Mouse (Mus musculus) lung, embryonic 16.5 days (tissue): ENCODE results near the gene Igf1r. TPM values are rescaled to one million over a fixed set of nuclear protein-coding genes. Genes with fewer than 3 reads are reported as not detected.

ENCODE experiments used
- ATAC-seq: fragments of 200-750 bp; cut with Nextera tagmentation; 2 replicates; pipeline ENCODE4 v1.8.0; 2017; ENCODE audit warnings: low read depth, mild to moderate bottlenecking, moderate library complexity
- H3K27ac ChIP-seq: fragments of 300-500 bp; sonication (generic); 2 replicates; pipeline ENCODE4 v1.5.1; 2014; ENCODE audit warnings: mild to moderate bottlenecking, control low read depth, low read length
- H3K27me3 ChIP-seq: fragments of 300-500 bp; sonication (generic); 2 replicates; pipeline ENCODE4 v1.6.1; 2014; ENCODE audit warnings: low read depth, low read length, mixed read lengths; ENCODE audit not compliant: control insufficient read depth, insufficient read depth
- H3K36me3 ChIP-seq: fragments of 300-500 bp; sonication (generic); 2 replicates; pipeline ENCODE4 v1.6.1; 2014; ENCODE audit warnings: low read length; ENCODE audit not compliant: control insufficient read depth, insufficient read depth
- H3K4me1 ChIP-seq: fragments of 300-500 bp; sonication (generic); replicated peaks from 2 replicates; pipeline ENCODE4 v1.6.1; 2014; ENCODE audit warnings: low read length, mixed read lengths; ENCODE audit not compliant: control insufficient read depth, insufficient read depth
- H3K4me2 ChIP-seq: fragments of 300-500 bp; sonication (generic); 2 replicates; pipeline ENCODE4 v1.6.1; 2014; ENCODE audit warnings: low read depth, low read length, control low read depth
- H3K4me3 ChIP-seq: fragments of 300-500 bp; sonication (generic); 2 replicates; pipeline ENCODE4 v1.5.1; 2014; ENCODE audit warnings: mild to moderate bottlenecking, low read length, control low read depth
- H3K9ac ChIP-seq: fragments of 300-500 bp; sonication (generic); 2 replicates; pipeline ENCODE4 v1.6.1; 2014; ENCODE audit warnings: low read length, control low read depth
- H3K9me3 ChIP-seq: fragments of 300-500 bp; sonication (generic); 2 replicates; pipeline ENCODE4 v1.6.1; 2016; ENCODE audit warnings: low read length; ENCODE audit not compliant: control insufficient read depth
- WGBS: fragments of 180-500 bp; shearing (Covaris S2); extraction: QIAGEN DNeasy Blood & Tissue Kit; methylation state at CpG from one replicate; pipeline ENCODE4 v1.1.7; 2014; 5-methylcytosine and 5-hydroxymethylcytosine counted together
- polyA plus RNA-seq: library from polyadenylated mRNA; unstranded; fragments of >200 nt; fragmentation: Nextera tagmentation; extraction: Ambion mirVana; gene quantifications from 2 replicates; pipeline ENCODE4 v1.2.1, GENCODE M21; 2015

Igf1r gene
- polyA plus RNA-seq, 1 experiment from 2014 or later: 19.9 TPM

DNA sequence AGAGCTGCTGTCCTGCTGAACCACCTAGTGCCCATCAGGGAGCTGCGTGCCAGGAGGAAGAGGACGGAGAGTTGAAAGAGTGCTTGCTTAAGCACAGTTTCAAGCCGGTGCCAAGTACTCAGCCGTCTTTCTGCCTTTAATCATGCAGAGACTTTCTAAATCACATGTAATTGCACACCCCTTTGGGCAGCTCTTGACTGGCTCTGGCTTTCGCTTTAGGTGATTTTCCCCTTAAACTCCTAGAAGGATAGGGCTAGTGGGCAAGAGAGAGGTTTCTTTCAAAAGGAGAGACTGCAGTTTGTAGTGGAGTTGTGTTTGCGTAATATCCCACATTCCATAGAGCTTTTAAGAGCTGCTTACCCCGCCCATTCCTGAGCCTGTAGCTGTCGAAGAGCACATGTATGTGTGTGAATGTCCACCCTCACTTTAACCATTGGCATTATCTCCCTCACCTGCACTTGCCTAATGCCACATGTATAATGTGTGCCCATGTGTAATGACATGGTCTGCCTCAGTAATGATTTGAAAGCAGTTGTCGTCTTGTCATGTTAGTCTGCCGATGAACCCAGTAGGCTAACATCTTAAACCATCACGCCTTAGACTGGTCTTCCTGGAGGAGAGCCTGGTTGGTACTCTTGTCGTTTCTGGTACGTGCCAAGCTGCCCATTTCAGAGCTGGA lies 109.7 kb downstream of the Igf1r start:
- ATAC-seq: peak; percentile 68
- H3K4me2 ChIP-seq: peak overlapping the region; percentile 34

DNA sequence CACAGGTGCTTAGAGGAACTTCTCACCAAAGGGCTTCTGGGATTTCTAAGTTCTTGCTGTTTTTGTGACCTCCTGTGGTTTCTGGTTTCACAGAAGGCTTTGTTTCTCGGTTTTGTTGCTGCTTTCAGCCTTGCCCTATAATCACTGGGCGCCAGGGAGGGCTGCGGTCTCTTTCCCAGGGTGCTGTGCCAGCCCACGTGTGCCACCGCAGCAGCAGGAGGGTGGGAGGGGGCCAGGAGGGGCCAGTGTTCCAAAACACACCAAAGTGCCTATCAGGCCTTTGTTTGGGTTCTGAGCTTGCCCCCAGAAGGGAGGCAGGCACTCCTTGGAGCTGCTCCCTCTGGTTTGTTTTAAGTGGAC lies 110.2 kb downstream of the Igf1r start:
- ATAC-seq: peak; percentile 8; the same call in 1 of the 2 replicates
- Histone ChIP-seq H3K27me3 (no peaks in the 10 kb centered on the region), H3K4me2 (peak overlapping the region; percentile 33), H3K4me3 (no peak overlapping the region), H3K4me1 (peaks cover 46% of the 10 kb centered on the region), H3K27ac (peak overlapping the region; percentile 84), H3K36me3 (no peaks in the 10 kb centered on the region), H3K9me3 (no peaks in the 10 kb centered on the region), H3K9ac (no peak overlapping the region; the same call in 1 of the 2 replicates)
- WGBS: 42% methylated on average over 5 of the region's 5 CpGs

More for the DNA sequence above, 109.7 kb downstream of the Igf1r start:
- H3K9me3 ChIP-seq: no peaks in the 10 kb centered on the region
- 55% methylated on average over 13 of the region's 13 CpGs for WGBS
- peaks cover 46% of the 10 kb centered on the region for H3K4me1 ChIP-seq
- no peak overlapping the region; the same call in 1 of the 2 replicates for H3K9ac ChIP-seq
- no peak overlapping the region; the same call in 1 of the 2 replicates for H3K4me3 ChIP-seq
- no peaks in the 10 kb centered on the region for H3K27me3 ChIP-seq
- H3K36me3 ChIP-seq: no peaks in the 10 kb centered on the region
- H3K27ac ChIP-seq: peak overlapping the region; percentile 84

DNA sequence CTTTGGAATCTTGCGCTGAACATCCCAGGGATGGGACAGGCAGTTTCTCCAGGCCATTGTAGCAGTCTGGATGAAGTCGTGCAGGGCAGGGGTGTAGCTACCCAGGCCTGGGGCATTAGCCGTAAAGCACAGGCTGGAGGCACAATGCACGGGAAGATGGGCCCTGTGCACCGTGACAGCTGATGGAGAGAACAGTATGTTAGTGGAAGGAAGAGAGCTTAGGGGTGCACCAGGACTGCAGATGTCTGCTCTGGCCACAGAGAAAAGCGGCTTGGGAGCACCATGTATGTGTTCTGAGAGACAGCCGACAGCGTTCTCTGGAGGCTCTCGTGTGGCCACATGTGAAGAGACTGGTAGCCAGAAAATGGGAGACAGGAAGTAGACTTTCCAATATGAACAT lies 111.1 kb downstream of the Igf1r start:
- H3K4me2 ChIP-seq: no peak overlapping the region
- H3K36me3 ChIP-seq: no peaks in the 10 kb centered on the region
- no peak for ATAC-seq
- H3K9ac ChIP-seq: no peak overlapping the region
- no peaks in the 10 kb centered on the region for H3K27me3 ChIP-seq
- WGBS: 85% methylated on average over 9 of the region's 9 CpGs
- H3K27ac ChIP-seq: no peak overlapping the region
- H3K9me3 ChIP-seq: no peaks in the 10 kb centered on the region
- H3K4me3 ChIP-seq: no peak overlapping the region
- peaks cover 46% of the 10 kb centered on the region for H3K4me1 ChIP-seq

DNA sequence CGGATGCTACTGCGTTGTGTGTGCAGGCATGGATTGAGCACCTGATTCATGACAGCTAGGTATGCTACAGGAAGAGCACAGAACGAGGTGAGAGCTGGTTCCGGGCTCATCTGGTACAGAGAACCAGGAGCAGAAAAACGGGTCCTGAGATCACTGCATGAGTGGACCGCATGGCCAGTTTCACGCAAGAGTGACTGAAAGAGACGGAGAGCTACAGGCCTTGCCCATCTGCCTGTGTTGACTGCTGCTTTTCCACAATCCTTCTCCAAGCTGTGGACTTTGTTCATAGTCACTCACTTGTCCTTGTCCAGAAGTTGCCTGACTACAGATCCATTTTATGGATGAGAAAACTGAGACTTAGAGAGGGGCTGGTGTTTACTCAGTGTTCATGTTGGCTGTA lies 111.5 kb downstream of the Igf1r start:
- Histone ChIP-seq H3K4me1 (peaks cover 46% of the 10 kb centered on the region), H3K27ac (peak overlapping the region; percentile 76), H3K36me3 (no peaks in the 10 kb centered on the region), H3K27me3 (no peaks in the 10 kb centered on the region), H3K4me2 (no peak overlapping the region), H3K4me3 (no peak overlapping the region), H3K9ac (no peak overlapping the region), H3K9me3 (no peaks in the 10 kb centered on the region)
- ATAC-seq: no peak
- WGBS: 93% methylated on average over 8 of the region's 8 CpGs

DNA sequence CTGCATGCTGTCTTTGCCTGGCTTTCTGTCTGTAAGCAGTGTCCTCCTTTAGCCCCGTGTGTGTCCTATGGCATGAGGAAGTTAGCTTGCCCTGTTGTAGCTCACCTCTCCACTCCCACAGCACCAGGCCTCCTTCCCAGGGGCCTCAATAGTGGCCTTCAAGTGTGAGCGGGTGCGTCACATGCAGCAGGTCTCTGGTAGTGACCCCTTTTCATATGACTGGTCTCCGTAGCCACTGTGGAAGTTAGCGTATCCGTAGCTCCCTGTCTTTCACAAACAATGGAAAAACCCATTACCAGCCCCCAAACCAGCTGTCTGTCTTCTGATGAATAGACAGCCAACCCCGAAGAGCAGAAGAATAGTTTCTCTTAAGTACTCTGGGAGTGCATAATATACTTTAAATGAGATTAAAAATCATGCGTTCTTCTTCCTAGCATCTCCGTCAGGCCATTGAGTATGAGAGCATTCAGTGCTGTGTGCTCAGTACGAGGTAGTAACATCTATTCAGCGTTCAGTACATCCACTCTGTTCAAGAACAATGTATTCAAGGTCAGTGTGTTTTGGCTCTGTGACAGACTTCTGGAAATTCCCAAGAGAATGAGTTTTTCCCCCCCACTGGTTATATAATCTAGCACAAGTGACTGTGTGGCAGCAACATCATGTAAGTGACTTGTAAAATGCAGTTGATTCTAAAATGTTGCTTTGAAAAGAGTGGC lies 112.2 kb downstream of the Igf1r start:
- H3K27ac ChIP-seq: peak overlapping the region; percentile 76

DNA sequence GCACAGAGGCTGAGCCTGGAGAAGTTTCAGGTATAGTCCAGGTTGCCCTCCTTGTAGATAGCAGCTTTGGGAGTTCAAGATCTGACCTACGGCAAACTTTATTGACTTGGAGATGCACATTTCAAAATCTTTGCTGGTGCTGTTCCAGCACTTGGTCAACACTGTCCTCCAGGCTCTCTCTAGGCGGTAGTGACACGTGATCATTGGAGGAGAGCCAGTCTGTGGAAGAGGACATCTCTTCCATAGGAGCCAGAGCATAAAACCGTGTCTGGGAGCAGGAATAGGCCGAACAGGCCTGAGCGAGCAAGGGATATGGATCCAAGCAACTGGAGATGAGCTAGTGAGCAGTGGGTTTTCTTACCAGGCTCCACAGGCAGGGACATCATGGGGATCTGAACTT lies 113.3 kb downstream of the Igf1r start:
- Histone ChIP-seq H3K27me3 (no peaks in the 10 kb centered on the region), H3K4me2 (no peak overlapping the region), H3K9ac (no peak overlapping the region), H3K4me1 (peaks cover 59% of the 10 kb centered on the region), H3K4me3 (no peak overlapping the region), H3K27ac (no peak overlapping the region), H3K36me3 (no peaks in the 10 kb centered on the region), H3K9me3 (no peaks in the 10 kb centered on the region)
- 45% methylated on average over 6 of the region's 6 CpGs for WGBS
- 0 out of 2 replicates have a peak, but pooled peaks have one; percentile 23 for ATAC-seq

More for the DNA sequence above, 112.2 kb downstream of the Igf1r start:
- peaks cover 48% of the 10 kb centered on the region for H3K4me1 ChIP-seq
- H3K9ac ChIP-seq: 0 out of 2 replicates have a peak overlapping the region, but pooled peaks have one; percentile 6
- H3K27me3 ChIP-seq: no peaks in the 10 kb centered on the region
- H3K9me3 ChIP-seq: no peaks in the 10 kb centered on the region
- no peaks in the 10 kb centered on the region for H3K36me3 ChIP-seq
- 28% methylated on average over 11 of the region's 11 CpGs for WGBS
- no peak overlapping the region for H3K4me3 ChIP-seq
- H3K4me2 ChIP-seq: no peak overlapping the region
- ATAC-seq: peak; percentile 32

DNA sequence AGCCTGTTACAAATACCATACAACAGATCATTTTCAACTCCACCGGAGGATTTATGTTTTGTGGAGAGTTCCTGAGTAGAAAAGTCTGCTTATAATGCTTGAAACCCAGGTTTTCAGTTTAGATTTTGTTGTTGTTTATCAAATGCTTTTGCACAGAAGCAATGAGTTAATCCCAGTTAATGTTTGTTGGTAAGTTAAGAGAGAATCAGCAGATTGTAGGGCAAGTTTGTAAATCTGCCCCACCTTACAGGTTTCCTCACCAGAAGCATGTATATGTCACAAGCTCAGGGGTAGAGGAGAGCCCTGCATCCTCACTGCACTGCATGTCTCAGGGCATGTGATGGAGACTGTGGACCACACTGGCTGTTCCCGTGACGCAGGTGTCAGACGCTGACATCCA lies 114.7 kb downstream of the Igf1r start:
- Histone ChIP-seq H3K4me1 (peaks cover 59% of the 10 kb centered on the region), H3K36me3 (no peaks in the 10 kb centered on the region), H3K9ac (no peak overlapping the region), H3K4me3 (no peak overlapping the region), H3K4me2 (no peak overlapping the region), H3K27me3 (no peaks in the 10 kb centered on the region), H3K27ac (no peak overlapping the region), H3K9me3 (no peaks in the 10 kb centered on the region)
- ATAC-seq: no peak
- WGBS: 95% methylated on average over 4 of the region's 4 CpGs

DNA sequence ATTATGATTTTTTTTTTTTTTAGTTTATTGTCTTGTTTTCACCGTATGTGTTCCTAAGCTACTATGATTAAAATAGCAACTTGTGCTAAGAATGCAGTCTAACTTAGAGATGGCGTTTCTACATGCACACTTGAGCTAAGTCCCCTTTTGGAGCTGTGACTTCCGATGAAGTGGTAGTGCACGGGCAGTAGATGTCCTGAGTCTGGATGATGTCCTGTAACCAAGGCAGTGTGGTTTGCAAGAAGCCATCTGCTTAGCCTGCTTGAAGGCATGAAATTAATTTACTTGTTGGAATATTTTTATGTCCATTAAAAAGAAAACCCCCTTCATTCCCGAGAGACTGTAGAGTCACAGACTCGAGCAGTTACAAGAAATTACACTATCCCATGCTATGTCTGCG lies 116.7 kb downstream of the Igf1r start:
- H3K27ac ChIP-seq: 0 out of 2 replicates have a peak overlapping the region, but pooled peaks have one; percentile 7
- H3K9me3 ChIP-seq: no peaks in the 10 kb centered on the region
- H3K4me2 ChIP-seq: no peak overlapping the region
- WGBS: 39% methylated on average over 7 of the region's 7 CpGs
- no peak overlapping the region for H3K9ac ChIP-seq
- peak; percentile 69 for ATAC-seq
- no peak overlapping the region for H3K4me3 ChIP-seq
- peaks cover 60% of the 10 kb centered on the region for H3K4me1 ChIP-seq
- H3K36me3 ChIP-seq: no peaks in the 10 kb centered on the region
- H3K27me3 ChIP-seq: no peaks in the 10 kb centered on the region

DNA sequence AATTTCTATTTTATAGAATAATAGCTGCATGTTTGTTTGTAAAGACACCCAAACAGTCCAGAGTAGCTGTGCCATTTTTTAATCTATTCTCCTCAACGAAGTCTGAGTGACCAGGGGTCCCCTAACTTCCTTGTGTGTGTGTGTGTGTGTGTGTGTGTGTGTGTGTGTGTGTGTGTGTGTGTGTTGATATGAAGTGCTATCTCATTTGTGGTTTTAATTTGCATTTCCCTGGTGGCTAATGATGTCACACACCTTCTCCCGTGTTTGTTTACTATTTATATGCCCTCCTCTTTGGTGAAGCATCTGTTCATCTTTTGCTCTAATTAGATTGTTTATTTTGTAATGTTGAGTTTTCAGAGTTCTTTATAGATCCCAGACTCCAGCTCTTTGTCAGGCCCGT lies 117.4 kb downstream of the Igf1r start:
- no peak overlapping the region for H3K9ac ChIP-seq
- no peak overlapping the region for H3K4me3 ChIP-seq
- no peak overlapping the region for H3K27ac ChIP-seq
- no peak for ATAC-seq
- H3K36me3 ChIP-seq: no peaks in the 10 kb centered on the region
- no peaks in the 10 kb centered on the region for H3K9me3 ChIP-seq
- no peaks in the 10 kb centered on the region for H3K27me3 ChIP-seq
- 16% methylated on average over 3 of the region's 3 CpGs for WGBS
- peaks cover 58% of the 10 kb centered on the region for H3K4me1 ChIP-seq
- H3K4me2 ChIP-seq: no peak overlapping the region
